Mouse (Mus musculus): ENCODE data around the gene Pecr. TPM values are rescaled to one million over a fixed set of nuclear protein-coding genes. Genes with fewer than 3 reads are reported as not detected.

Pecr gene
- polyA plus RNA-seq, 1 experiment: 3.6 TPM

GRCm38 (mm10) chr1:72278085-72278484, 6.0 kb downstream of the Pecr start:
- TF ChIP-seq CTCF (IDR thresholded peaks at IDR 0.05; ENCODE audit: borderline replicate concordance, control insufficient read depth, extremely low read depth, insufficient read depth, low read length, poor library complexity) (no peak), POLR2A (IDR thresholded peaks at IDR 0.05; ENCODE audit: control insufficient read depth, extremely low read depth, insufficient read depth, low read length, poor library complexity) (no peak)
- 98% methylated on average over 3 of the region's 3 CpGs for WGBS
- H3K4me1 ChIP-seq (replicated peaks; ENCODE audit: control insufficient read depth, insufficient read depth, low read length): no peaks in the 10 kb centered on the region
- H3K27me3 ChIP-seq (ENCODE audit: control insufficient read depth, insufficient read depth, low read length): no peaks in the 10 kb centered on the region
- no peak for DNase-seq
- no peak overlapping the region for H3K4me3 ChIP-seq (ENCODE audit: control insufficient read depth, insufficient read depth, low read length)
- no peak overlapping the region for H3K27ac ChIP-seq (ENCODE audit: control insufficient read depth, insufficient read depth, low read length)
- H3K36me3 ChIP-seq (ENCODE audit: control insufficient read depth, insufficient read depth, low read length): no peaks in the 10 kb centered on the region

GRCm38 (mm10) chr1:72263099-72263498, 21.0 kb downstream of the Pecr start:
- TF ChIP-seq POLR2A (IDR thresholded peaks at IDR 0.05; ENCODE audit: control insufficient read depth, extremely low read depth, insufficient read depth, low read length, poor library complexity) (no peak), CTCF (IDR thresholded peaks at IDR 0.05; ENCODE audit: borderline replicate concordance, control insufficient read depth, extremely low read depth, insufficient read depth, low read length, poor library complexity) (no peak)
- Histone ChIP-seq H3K36me3 (ENCODE audit: control insufficient read depth, insufficient read depth, low read length) (no peaks in the 10 kb centered on the region), H3K27me3 (ENCODE audit: control insufficient read depth, insufficient read depth, low read length) (no peaks in the 10 kb centered on the region), H3K4me1 (replicated peaks; ENCODE audit: control insufficient read depth, insufficient read depth, low read length) (no peaks in the 10 kb centered on the region), H3K4me3 (ENCODE audit: control insufficient read depth, insufficient read depth, low read length) (no peak overlapping the region), H3K27ac (ENCODE audit: control insufficient read depth, insufficient read depth, low read length) (no peak overlapping the region)
- DNase-seq: no peak
- WGBS: 93% methylated on average over 3 of the region's 3 CpGs

- Histone ChIP-seq H3K27ac (ENCODE audit: control insufficient read depth, insufficient read depth, low read length) (no peak overlapping the region), H3K27me3 (ENCODE audit: control insufficient read depth, insufficient read depth, low read length) (no peaks in the 10 kb centered on the region), H3K36me3 (ENCODE audit: control insufficient read depth, insufficient read depth, low read length) (no peaks in the 10 kb centered on the region), H3K4me1 (replicated peaks; ENCODE audit: control insufficient read depth, insufficient read depth, low read length) (peaks cover 9% of the 10 kb centered on the region), H3K4me3 (ENCODE audit: control insufficient read depth, insufficient read depth, low read length) (no peak overlapping the region)
- TF ChIP-seq POLR2A (IDR thresholded peaks at IDR 0.05; ENCODE audit: control insufficient read depth, extremely low read depth, insufficient read depth, low read length, poor library complexity) (no peak), CTCF (IDR thresholded peaks at IDR 0.05; ENCODE audit: borderline replicate concordance, control insufficient read depth, extremely low read depth, insufficient read depth, low read length, poor library complexity) (no peak)
- no peak for DNase-seq
- WGBS: 95% methylated on average over 9 of the region's 9 CpGs
These were observed 27.5 kb downstream of the Pecr start for GRCm38 (mm10) chr1:72256381-72257256.

DNA sequence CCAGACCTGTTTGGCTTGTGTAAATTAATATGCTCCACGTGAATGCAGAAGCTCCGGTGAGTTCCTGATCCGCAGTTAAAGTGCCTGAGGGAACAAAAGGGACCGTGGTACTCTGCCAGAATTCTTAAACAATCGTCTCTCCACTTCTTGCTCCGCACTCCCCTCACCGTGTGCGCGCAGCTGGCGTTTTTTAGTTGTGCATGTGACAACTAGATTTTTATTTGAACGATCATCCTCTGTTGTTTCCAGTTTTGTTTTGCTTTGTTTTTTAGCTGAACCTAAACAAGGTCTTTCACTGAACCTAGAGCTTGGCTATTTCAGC, 28.3 kb downstream of the Pecr start:
- no peak for DNase-seq
- TF ChIP-seq POLR2A (IDR thresholded peaks at IDR 0.05; ENCODE audit: control insufficient read depth, extremely low read depth, insufficient read depth, low read length, poor library complexity) (no peak), CTCF (IDR thresholded peaks at IDR 0.05; ENCODE audit: borderline replicate concordance, control insufficient read depth, extremely low read depth, insufficient read depth, low read length, poor library complexity) (no peak)
- 79% methylated on average over 11 of the region's 11 CpGs for WGBS
- H3K4me3 ChIP-seq (ENCODE audit: control insufficient read depth, insufficient read depth, low read length): no peak overlapping the region
- peaks cover 9% of the 10 kb centered on the region for H3K4me1 ChIP-seq (replicated peaks; ENCODE audit: control insufficient read depth, insufficient read depth, low read length)
- peak overlapping the region; percentile 31; the same call in 1 of the 2 replicates for H3K27ac ChIP-seq (ENCODE audit: control insufficient read depth, insufficient read depth, low read length)
- H3K27me3 ChIP-seq (ENCODE audit: control insufficient read depth, insufficient read depth, low read length): no peaks in the 10 kb centered on the region
- H3K36me3 ChIP-seq (ENCODE audit: control insufficient read depth, insufficient read depth, low read length): no peaks in the 10 kb centered on the region

DNA sequence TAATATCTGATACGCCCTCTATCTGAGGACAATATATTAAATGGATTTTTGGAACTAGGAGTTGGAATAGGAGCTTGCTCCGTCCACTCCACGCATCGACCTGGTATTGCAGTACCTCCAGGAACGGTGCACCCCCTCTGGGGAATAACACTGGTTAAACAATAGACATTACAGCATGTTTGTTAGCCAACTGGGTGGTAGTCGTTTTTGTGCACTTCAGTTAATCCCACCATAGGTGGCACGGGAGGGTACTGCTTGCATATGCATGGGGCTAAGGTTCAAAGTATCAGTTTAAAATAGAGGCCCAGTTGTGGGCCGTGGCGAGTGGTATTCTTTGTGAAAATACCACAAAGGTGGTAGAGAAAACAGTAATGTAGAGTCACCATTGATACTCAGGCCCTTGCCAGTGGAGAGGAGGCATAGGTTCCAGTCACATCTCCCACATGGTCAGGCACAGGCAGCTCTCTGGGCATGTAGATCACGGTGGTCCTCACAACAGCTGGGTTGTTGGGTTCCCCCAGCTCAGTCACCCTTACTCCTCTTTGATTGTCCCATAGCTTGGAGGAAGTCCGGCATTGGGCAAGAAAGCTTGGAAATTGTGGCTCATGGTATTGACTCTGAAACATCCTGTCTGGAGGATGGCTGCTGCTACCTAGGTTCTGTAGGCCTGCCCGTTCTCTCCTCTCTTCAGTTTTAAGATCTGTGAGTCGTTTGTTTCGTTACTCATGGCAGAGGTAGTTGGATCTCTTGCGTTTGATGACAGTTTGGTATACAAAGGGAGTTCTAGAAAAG, 28.9 kb downstream of the Pecr start:
- no peaks in the 10 kb centered on the region for H3K27me3 ChIP-seq (ENCODE audit: control insufficient read depth, insufficient read depth, low read length)
- 20% methylated on average over 15 of the region's 15 CpGs for WGBS
- peaks cover 9% of the 10 kb centered on the region for H3K4me1 ChIP-seq (replicated peaks; ENCODE audit: control insufficient read depth, insufficient read depth, low read length)
- TF ChIP-seq CTCF (IDR thresholded peaks at IDR 0.05; ENCODE audit: borderline replicate concordance, control insufficient read depth, extremely low read depth, insufficient read depth, low read length, poor library complexity) (no peak), POLR2A (IDR thresholded peaks at IDR 0.05; ENCODE audit: control insufficient read depth, extremely low read depth, insufficient read depth, low read length, poor library complexity) (no peak)
- peak overlapping the region; percentile 59 for H3K4me3 ChIP-seq (ENCODE audit: control insufficient read depth, insufficient read depth, low read length)
- no peaks in the 10 kb centered on the region for H3K36me3 ChIP-seq (ENCODE audit: control insufficient read depth, insufficient read depth, low read length)
- peak overlapping the region; percentile 4; the same call in 1 of the 2 replicates for H3K27ac ChIP-seq (ENCODE audit: control insufficient read depth, insufficient read depth, low read length)
- peak; percentile 30 for DNase-seq

GRCm38 (mm10) chr1:72254545-72255061, 29.5 kb downstream of the Pecr start:
- no peaks in the 10 kb centered on the region for H3K27me3 ChIP-seq (ENCODE audit: control insufficient read depth, insufficient read depth, low read length)
- H3K27ac ChIP-seq (ENCODE audit: control insufficient read depth, insufficient read depth, low read length): peak overlapping the region; percentile 55
- peaks cover 9% of the 10 kb centered on the region for H3K4me1 ChIP-seq (replicated peaks; ENCODE audit: control insufficient read depth, insufficient read depth, low read length)
- H3K36me3 ChIP-seq (ENCODE audit: control insufficient read depth, insufficient read depth, low read length): no peaks in the 10 kb centered on the region
- TF ChIP-seq POLR2A (IDR thresholded peaks at IDR 0.05; ENCODE audit: control insufficient read depth, extremely low read depth, insufficient read depth, low read length, poor library complexity) (0 out of 2 replicates have a peak, but pooled peaks have one; percentile 39), CTCF (IDR thresholded peaks at IDR 0.05; ENCODE audit: borderline replicate concordance, control insufficient read depth, extremely low read depth, insufficient read depth, low read length, poor library complexity) (0 out of 2 replicates have a peak, but pooled peaks have one; percentile 43)
- peak overlapping the region; percentile 59 for H3K4me3 ChIP-seq (ENCODE audit: control insufficient read depth, insufficient read depth, low read length)
- DNase-seq: peak; percentile 86
- WGBS: under 1% methylated on average over 35 of the region's 35 CpGs
